Mouse (Mus musculus): ENCODE data around the gene Grhl1.

DNA sequence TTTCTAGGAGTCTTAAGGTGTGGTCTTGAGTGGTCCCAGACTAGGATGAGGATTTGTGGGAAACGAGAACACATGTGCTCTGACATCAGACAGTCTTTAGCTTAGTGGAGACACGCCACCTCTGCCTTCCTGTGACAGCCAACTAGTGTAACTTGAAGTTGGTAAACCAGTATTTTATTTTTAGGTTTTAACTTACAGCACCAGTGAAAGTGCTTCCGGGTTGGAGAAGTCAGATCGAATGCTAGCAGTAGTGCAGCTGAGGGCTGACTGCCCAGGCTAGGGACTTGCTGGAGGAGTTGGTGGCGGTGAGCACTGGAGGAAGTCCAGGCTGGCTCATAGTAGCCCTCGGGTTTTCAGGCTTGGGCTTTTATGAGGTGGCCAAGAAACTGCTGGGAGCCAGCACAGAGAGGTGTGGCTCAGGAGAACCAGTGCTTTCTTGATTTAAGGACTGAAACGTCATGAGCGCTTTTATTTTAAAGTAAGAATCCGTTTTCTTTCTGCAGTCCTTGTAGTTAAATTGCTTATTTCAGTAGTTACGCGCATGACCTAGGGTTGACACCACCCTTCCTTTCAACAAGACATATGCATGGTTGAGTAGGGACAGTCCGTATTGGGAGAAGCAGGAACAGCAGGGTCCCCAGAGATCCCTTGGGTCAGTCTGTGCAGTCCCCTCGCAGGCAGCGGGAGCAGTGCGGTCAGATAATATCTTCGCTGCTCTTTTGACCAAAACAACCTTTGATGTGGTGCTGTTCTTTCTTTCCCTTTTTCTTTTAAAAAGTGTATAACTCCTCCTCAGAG is 82.2 kb downstream of the Grhl1 start:
- TF ChIP-seq CTCF (IDR thresholded peaks at IDR 0.05; ENCODE audit: low read depth, low read length) (no peak), POLR2A (IDR thresholded peaks at IDR 0.05; ENCODE audit: insufficient read depth, low read length) (no peak), EP300 (IDR thresholded peaks at IDR 0.05; ENCODE audit: insufficient read depth, low read depth, low read length) (no peak)
